Mouse (Mus musculus): ENCODE measurements around the gene Otop2.

DNA sequence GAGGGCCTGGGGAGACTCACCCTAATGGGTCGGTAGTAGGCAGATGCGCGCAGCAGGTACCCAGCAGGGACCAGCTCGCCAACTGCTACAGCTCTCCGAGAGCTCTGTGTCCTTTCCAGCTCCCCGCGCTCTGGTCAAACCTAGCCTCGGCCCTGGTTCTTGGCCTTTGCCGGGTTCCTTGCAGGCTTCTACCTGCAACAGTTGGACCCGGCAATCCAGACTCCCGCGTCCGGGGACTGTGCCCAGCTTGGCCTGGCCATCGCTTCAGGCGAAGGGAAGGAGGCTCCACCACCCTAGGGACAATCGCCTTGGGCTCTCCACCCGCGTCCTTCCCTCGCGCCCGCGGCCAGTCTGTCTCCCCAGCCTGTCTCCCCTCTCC lies 40.6 kb upstream of the Otop2 start:
- TF ChIP-seq GATA1 (IDR thresholded peaks at IDR 0.05; ENCODE audit: borderline replicate concordance, low read length) (no peak), FLI1 (IDR thresholded peaks at IDR 0.05; ENCODE audit: low read length) (no peak)

Data from megakaryocyte, embryonic 14.5 days (primary cell).